Mouse (Mus musculus): ENCODE data around the gene Obp1a.

The Obp1a gene

GRCm38 (mm10) chrX:78091274-78091673, at the start of gene Obp1a:
Obp1a (minus strand) TSS chrX:78091374.
- no peak for DNase-seq

- DNase-seq, result no peak
Measured at GRCm38 (mm10) chrX:78125167-78125566, 34.0 kb upstream of the Obp1a start, which contains the start of gene Gm5938. Gm5938 (plus strand) TSS chrX:78125467.

Measured in thymus, adult 18-20 months (tissue).